Mouse (Mus musculus) ES-E14 (cell line): ENCODE measurements around the gene Dnase1l1.

Experiments
- CHD2 ChIP-seq: IDR thresholded peaks from 2 replicates; pipeline ENCODE4 v1.6.1; 2014; ENCODE audit warnings: mild to moderate bottlenecking, low read depth, low read length, inconsistent platforms
- HCFC1 ChIP-seq: IDR thresholded peaks from 2 replicates; pipeline ENCODE4 v1.6.1; 2012; ENCODE audit warnings: low read length, inconsistent platforms, borderline replicate concordance; ENCODE audit not compliant: insufficient read depth
- MAFK ChIP-seq: IDR thresholded peaks from 2 replicates; pipeline ENCODE4 v1.6.1; 2014; ENCODE audit warnings: mild to moderate bottlenecking, low read depth, low read length, inconsistent platforms; ENCODE audit not compliant: insufficient read depth
- ZC3H11A ChIP-seq: IDR thresholded peaks from 2 replicates; pipeline ENCODE4 v1.6.1; 2012; ENCODE audit warnings: low read depth, mild to moderate bottlenecking, inconsistent platforms, low read length, borderline replicate concordance

DNA sequence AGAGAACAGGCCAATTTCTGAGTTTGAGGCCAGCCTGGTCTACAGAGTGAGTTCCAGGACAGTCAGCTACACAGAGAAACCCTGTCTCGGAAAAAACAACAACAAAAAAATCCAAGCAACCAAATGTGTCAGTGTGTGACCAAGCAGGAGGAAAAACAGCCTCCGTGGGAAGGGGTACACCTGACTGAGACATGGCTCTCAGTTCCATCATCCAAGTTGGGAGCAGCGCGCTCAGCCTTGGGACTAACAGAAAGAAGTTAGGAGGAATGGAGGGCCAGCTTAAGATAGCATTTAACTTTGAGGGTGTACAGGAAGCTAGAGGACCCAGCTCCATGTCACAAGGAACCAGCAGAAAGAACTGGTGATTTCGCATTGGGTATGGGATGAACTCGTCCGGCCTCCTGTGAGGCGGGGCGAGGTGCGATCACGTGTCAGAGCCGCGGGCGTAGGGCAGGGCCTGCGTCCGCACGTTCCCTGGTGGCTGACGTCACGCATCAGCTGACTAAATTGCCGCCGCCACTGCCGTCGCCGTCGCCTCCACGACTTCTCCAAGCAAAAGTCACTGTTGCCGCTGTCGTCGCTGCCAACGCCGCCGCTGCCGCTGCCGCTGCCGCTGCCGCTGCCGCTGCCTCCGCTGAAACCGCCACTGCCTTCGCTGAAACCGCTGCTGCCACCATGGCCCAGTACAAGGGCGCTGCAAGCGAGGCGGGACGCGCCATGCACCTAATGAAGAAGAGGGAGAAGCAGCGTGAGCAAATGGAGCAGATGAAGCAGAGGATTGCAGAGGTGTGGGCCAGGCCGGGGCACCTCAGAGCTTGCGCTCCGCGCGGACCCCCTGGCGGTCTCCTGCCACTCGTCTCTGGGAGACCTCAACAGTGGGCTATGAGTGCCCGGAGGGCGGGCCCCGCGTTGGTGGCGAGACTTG, 30.7 kb upstream of the Dnase1l1 start, which contains the start of gene Fam50a:
- no peak for TF ChIP-seq MAFK
- TF ChIP-seq HCFC1 = no peak
- TF ChIP-seq ZC3H11A = no peak
- TF ChIP-seq CHD2 = no peak
